Mouse (Mus musculus) left cerebral cortex, adult 8-10 months (tissue): Measurements from ENCODE around the gene Npepps. TPM values are rescaled to one million over a fixed set of nuclear protein-coding genes. Genes with fewer than 3 reads are reported as not detected.
A peak's percentile ranks its signal among the peaks of the same experiment; 100 is the strongest.

ENCODE experiments used
- DNase-seq, 2 experiments: peaks; one replicate each; pipeline ENCODE4 v3.0.0; 2022; ENCODE audit warnings: low spot score in 2 of 2
- total RNA-seq, 4 experiments: library from RNA; stranded (reverse); gene quantifications; 2 replicates each; pipeline ENCODE4 v1.2.4; 2022

Gene Npepps
- total RNA-seq, 4 experiments from 2014 or later, result 139 to 152 (median 146) TPM

DNA sequence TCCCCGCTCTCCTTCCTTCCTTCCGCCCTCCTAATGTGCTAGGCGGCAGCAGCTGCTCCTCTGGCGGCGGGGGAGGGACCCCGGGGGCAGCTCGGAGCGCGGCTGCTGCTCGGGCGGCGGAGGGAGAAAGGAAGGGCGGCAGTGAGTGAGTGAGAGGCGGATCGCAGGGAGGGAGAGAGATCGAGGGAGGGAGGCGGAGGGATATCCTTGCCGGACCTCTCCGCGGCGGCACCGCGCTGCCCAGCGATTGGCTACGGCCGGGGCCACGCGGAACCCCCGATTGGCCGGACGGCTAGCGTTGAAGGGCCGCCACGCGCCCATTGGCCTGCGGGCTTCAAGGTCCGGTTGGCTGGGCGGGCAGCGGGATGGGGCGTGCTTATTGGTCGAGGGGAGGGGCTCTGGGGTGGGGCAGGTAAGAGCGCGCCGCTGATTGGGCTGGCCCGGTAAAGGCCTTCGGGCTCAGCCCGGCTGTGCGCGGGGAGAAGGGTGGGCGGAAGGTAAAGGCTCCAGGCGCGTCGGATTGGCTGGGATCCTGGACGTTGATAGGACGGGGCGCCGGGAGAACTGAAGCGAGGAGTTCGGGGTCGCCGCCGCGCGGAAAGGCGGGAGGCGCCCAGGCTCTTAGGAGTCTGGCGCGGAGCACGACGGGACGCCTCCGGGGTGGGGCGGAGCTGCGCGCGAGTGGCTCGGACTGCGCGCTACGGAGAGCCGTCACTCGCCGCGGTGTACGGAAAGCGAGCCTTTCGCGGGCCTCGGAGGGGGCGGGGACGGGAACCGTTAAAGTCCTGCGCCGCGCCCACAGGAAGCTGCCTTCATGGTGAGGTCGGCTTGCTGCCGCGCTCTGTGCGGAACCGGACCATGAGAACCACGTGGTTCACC lies 92.4 kb downstream of the Npepps start, which contains the start of gene Kpnb1:
Kpnb1 (minus strand) TSS at position 118 of the 879 bp plus-strand sequence.
- peak; percentile 93 to 99 for DNase-seq

DNA sequence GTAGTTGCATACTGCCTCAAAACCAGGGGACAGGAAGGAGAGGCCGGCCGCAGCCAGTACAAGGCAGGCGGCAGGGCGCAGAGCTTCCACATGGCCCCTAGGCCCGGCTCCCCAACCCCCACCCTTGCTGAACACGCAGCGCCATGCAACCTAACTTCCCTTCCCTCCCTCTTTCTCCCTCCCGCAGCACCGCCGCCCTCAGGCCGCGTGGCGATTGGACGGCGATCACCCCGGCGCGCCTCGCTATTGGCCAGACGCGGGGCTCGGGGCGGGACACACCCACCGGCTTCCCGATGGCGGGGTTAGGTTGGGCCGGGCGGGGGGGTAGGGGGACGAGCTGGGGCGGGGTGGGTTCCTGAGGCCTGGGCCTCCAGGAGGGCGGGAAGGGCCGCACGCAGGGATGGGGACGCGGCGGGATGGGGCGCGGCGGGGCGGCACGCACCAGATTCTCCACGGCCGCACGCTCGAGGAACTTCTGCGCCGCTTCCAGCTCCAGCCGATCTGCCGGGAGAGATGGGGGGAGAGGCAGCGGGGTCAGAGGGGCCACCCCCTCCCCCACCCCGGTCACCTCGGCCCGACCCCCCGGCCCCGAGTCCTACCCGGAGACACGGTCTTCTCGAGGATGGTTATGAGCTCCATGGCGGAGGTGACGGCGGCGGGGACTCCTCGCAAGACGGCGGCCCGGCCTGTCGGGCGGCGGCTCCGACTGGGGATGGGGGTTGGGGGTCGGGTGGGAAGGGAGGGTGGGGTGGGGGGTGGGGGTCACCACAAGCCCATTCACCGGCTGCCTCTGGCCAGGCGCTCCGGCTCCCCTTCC lies 93.3 kb downstream of the Npepps start:
- DNase-seq, result peak; percentile 94 to 95

DNA sequence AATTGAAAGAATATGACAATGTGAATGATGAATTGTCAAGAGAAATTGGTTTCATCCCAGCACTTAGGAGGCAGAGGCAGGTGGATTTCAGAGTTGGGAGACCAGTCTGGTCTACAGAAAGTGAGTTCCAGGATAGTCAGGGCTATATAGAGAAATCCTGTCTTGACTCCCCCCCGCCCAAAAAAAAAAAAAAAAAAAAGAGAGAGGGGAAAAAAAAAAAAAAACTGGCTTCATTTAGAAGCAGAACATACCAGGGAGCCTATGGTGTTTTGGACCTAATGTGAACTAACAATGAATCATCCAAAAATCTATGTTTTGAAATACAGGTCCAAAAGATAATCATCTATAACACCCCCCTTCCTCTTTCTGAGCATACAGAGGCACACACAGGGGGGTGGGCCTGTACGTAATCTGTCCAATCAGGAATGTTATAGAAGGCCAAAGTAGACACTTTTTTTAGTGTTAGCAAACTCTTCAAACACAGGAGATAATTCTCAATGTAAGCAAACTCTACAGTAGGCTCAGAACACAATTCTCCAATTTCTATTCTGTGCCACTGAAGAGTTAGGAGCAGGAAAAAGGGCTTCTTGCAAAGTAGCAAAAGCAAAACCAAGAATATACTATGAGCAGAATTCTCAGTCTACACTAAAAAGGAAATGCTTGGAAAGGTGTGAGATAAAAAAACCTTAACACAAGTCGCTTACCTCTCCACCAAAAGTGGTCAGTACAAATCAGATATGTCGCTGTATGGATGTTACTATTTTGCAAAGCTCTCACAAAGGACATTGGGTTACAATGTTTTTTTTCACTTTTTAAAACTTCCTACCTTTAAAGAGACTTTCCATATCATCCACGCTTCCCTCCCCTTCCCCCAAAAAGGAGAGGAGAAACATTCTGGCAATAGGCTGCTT lies 94.5 kb downstream of the Npepps start:
- DNase-seq, result no peak

DNA sequence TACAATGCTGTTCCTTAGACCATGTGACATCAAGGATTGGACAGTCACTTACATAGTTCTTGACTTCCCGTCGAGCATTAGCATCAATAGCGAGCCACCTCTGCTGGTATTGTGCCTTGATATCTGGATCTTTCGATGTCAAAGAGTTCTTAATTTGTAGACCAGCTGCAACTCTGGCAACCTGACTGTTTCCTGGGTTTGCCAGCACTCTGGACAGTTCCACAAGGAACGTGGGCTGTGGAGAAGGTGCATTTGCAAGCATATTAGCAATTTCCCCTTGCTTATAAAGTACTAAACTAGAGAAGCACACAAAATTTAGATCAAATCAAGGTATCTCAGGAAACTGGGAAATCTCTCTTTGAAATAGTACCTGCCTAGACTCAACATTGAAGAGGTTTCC lies 95.6 kb downstream of the Npepps start:
- DNase-seq, result no peak

DNA sequence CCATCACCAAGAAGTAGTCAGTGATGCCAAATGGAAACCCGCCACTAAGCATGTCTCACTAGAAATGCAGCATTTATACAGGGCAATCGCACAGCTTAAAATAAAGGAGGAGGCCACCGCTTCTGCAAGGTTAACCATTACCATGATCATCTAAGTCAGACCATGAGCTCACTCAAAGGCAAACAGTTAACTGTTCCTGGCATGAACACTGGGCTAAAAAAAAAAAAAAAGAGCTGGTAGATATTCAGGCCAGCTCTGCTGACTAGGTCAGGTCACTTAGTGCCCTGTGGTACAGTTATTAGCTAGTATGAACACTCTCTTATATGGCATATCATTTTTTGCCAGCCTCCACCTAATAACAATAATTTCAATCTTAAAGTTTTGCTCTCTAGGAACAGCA lies 98.0 kb downstream of the Npepps start:
- no peak for DNase-seq

DNA sequence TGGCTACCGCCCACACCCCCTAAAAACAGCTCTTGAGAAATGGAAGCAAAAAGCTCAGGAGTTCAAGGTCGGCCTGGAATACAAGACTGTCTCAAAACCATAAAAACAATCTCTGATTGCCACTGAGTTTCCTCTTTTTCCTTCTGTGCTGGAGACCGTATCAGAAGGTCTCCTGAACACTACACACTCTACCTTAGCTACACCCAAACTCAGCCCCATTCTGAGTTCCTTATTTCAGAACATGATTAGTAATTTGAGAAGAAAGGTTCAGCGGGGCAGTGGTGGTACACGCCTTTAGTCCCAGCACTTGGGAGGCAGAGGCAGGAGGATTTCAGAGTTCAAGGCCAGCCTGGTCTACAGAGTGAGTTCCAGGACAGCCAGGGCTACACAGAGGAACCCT lies 99.4 kb downstream of the Npepps start:
- no peak for DNase-seq

DNA sequence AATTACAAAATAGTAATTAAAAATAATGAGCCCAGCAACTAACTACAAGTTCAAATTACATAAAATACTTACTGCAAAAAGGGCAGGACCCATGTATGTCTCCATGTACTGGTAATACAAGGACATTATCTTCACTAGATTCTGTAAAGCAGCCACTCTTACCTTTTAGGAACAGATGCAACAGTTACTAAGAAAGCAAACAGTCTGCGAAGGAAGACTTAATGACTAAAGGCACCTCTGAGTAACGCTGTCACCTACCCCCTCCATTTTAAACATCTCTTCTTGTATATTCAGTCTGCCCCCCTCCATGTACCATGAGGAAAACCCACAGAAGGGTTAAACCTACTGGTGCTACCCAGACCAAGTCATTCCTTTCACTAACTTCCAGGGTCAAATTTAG lies 102.2 kb downstream of the Npepps start:
- DNase-seq, result no peak

DNA sequence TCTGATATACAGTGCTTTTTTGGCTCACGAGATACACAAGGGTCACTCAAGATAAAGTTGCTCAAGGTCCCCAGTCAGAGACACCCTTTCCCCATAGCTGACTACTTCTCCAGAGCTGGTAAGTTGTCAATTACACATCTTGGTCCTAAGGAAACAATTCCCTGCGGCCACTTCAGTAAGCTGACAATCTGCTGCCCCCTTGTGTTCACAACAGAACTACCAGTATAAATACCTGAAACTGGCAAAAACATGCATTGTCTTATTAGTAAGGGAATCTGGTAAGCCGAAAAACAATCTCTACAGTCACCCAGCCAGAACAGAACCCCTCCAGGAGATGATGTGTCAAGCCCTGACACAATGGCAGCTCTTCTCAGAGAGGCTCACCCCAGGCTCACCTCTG lies 103.6 kb downstream of the Npepps start:
- DNase-seq, result no peak

DNA sequence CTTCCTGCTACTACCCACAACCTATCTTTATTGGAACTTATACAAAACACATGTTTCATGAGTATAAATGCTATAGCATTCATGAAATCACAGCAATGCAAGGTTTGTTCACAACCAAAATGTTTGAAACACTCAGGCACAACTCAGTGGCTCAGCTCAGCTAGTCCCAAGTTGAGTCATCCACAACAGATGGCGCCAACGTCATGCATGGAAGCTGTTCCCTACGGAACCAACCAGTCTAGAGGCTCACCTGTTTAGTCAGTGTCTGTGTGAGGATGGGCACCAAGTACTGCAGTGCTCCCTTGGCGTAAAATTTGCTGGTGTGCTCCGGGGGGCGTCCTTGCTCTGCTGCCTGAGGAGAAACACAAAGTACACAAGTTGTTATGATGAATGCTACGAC lies 104.9 kb downstream of the Npepps start:
- DNase-seq, result peak in 1 of 2 experiments; percentile 48

DNA sequence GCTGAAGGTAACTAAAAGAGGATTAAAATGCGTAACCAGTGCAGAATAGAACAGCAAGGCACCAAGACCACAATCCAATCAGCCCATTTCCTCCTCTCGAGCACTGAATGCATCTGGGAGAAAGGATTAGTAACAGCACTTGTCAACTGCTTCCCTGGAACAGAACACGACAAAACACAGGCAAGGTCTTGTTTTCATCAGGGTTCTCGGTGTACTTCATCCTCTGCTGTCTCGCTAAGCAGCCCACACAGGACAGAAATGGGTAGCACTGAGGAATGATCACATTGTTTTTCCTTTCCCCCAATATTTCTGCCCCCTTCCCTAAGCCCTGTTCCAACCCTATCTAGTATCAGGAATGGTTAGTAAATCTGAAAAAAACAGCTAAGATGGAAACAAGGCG lies 120.1 kb downstream of the Npepps start:
- no peak for DNase-seq

DNA sequence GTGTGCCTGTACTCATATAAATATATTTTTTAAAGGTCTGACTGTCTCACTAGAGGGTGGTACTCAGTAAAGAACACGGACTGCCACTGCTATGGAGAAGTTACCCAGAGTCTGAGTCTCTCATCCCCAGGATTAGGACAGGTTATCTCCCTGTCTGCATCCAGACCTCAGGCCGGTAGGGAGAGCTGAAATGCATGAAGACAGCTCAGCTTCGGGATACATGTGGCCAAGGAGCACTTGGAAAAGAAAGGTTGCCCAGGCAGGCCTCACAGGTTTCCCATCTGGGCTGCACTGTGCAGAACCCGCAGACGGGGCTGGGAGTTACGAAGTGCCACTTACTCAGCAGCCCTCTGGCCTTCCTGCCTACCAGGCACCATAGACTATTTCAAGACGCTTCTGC lies 123.4 kb downstream of the Npepps start:
- no peak for DNase-seq

Other genes with a start within 250 kb of the Npepps start
- under 1 TPM in 3 of 4 experiments, not detected in 1; 0.28 to 0.91 (median 0.72) TPM for gene Lrrc46, start 239.2 kb downstream of the Npepps start, total RNA-seq
- 10 to 100 TPM; 72.0 to 83.9 (median 75.5) TPM for gene Mrpl10, start 239.1 kb downstream of the Npepps start, total RNA-seq
- 10 to 100 TPM; 14.1 to 19.1 (median 15.4) TPM for gene Osbpl7, start 230.0 kb downstream of the Npepps start, total RNA-seq
- under 1 TPM; 0.14 to 0.37 (median 0.23) TPM for gene Tbx21, start 165.3 kb downstream of the Npepps start, total RNA-seq
- 10 to 100 TPM; 54.8 to 63.2 (median 59.6) TPM for gene Tbkbp1, start 129.1 kb downstream of the Npepps start, total RNA-seq
- gene Kpnb1, start 92.8 kb downstream of the Npepps start, total RNA-seq, result 100 to 1,000 TPM; 114 to 121 (median 120) TPM
- gene Mrpl45, start 35.1 kb upstream of the Npepps start, total RNA-seq, result 10 to 100 TPM; 22.5 to 27.2 (median 24.9) TPM
- under 1 TPM; 0.20 to 0.50 (median 0.28) TPM for gene Gpr179, start 71.4 kb upstream of the Npepps start, total RNA-seq
- gene Socs7, start 81.9 kb upstream of the Npepps start, total RNA-seq, result 10 to 100 TPM; 70.3 to 77.2 (median 75.1) TPM
- gene Arhgap23, start 134.9 kb upstream of the Npepps start, total RNA-seq, result 10 to 100 TPM; 72.5 to 74.5 (median 73.4) TPM
- not detected for gene 4933428G20Rik, start 219.7 kb upstream of the Npepps start, total RNA-seq